In genomic region chr3:98338584-98339041, GRCm38 (mm10) we compare ENCODE assay signal across 8 mouse cellular contexts. TPM values are rescaled to one million over a fixed set of nuclear protein-coding genes. Genes with fewer than 3 reads are reported as not detected.
A peak's percentile ranks its signal among the peaks of the same experiment; 100 is the strongest.
DNase-seq lines count a peak whose midpoint lies in the region; ATAC-seq lines count a peak whose summit lies in the region.

No protein-coding gene starts in this region.

- peak; percentile 42 for DNase-seq in c-Kit-positive CD71-positive TER-119-positive erythroid progenitor cells, embryonic 14.5 days (ENCODE audit: low spot score)
- peak; percentile 37 to 39 for DNase-seq in frontal cortex, postnatal 36 days (ENCODE audit: low spot score in 2 of 2)
- peak; percentile 71 for DNase-seq in induced T-regulatory cell, adult 2 months (ENCODE audit: low read depth)
- DNase-seq in midbrain, embryonic 14.5 days = peak; percentile 63

- peak overlapping the region; percentile 66 for H3K4me3 ChIP-seq in erythroblast, embryonic 14.5 days (replicated peaks)
- H3K4me3 ChIP-seq in limb, embryonic 15.5 days = peak overlapping the region; percentile 62
- H3K4me3 ChIP-seq in midbrain, embryonic 14.5 days (replicated peaks; ENCODE audit: low read depth, low read length) = peak overlapping the region; percentile 56
- peak overlapping the region; percentile 63 for H3K4me3 ChIP-seq in stomach, embryonic 14.5 days (ENCODE audit: low read depth, low read length)

- peak overlapping the region; percentile 83 for H3K4me2 ChIP-seq in limb, embryonic 15.5 days
- peak overlapping the region; percentile 99 for H3K4me2 ChIP-seq in midbrain, embryonic 14.5 days (ENCODE audit: low read length)
- H3K4me2 ChIP-seq in stomach, embryonic 14.5 days (replicated peaks; ENCODE audit: low read depth, low read length) = peak overlapping the region; percentile 92

- no peak for ATAC-seq in erythroblast, adult 5-6 weeks (replicated peaks; ENCODE audit: low FRiP score, poor library complexity, severe bottlenecking)
- ATAC-seq in limb, embryonic 15.5 days (ENCODE audit: insufficient number of reproducible peaks, low FRiP score, low TSS enrichment, low read depth) = no peak
- 0 out of 2 replicates have a peak, but pooled peaks have one; percentile 17 for ATAC-seq in midbrain, embryonic 14.5 days (ENCODE audit: low FRiP score, low TSS enrichment)
- ATAC-seq in stomach, embryonic 14.5 days (ENCODE audit: insufficient number of reproducible peaks, insufficient read depth, low FRiP score, low read depth) = peak; percentile 68

- H3K27ac ChIP-seq in limb, embryonic 15.5 days = peak overlapping the region; percentile 89
- H3K27ac ChIP-seq in midbrain, embryonic 14.5 days (replicated peaks; ENCODE audit: low read depth, low read length) = no peak overlapping the region
- H3K27ac ChIP-seq in stomach, embryonic 14.5 days (ENCODE audit: low read length) = peak overlapping the region; percentile 81

- H3K9me3 ChIP-seq in erythroblast, embryonic 14.5 days (ENCODE audit: control insufficient read depth, low read length) = no peaks in the 10 kb centered on the region
- no peaks in the 10 kb centered on the region for H3K9me3 ChIP-seq in limb, embryonic 15.5 days
- H3K9me3 ChIP-seq in midbrain, embryonic 14.5 days (ENCODE audit: control insufficient read depth, low read length) = no peaks in the 10 kb centered on the region
- H3K9me3 ChIP-seq in stomach, embryonic 14.5 days (ENCODE audit: control insufficient read depth, low read depth, low read length) = no peaks in the 10 kb centered on the region

- H3K36me3 ChIP-seq in erythroblast, embryonic 14.5 days (ENCODE audit: control insufficient read depth) = no peaks in the 10 kb centered on the region; the same call in 1 of the 2 replicates
- H3K36me3 ChIP-seq in limb, embryonic 15.5 days = peaks cover 6% of the 10 kb centered on the region; the same call in 1 of the 2 replicates
- H3K36me3 ChIP-seq in midbrain, embryonic 14.5 days (ENCODE audit: control insufficient read depth, insufficient read depth, low read length) = 0 out of 2 replicates have a peak, but pooled peaks cover 2% of the 10 kb centered on the region
- H3K36me3 ChIP-seq in stomach, embryonic 14.5 days (ENCODE audit: control insufficient read depth, insufficient read depth, low read length) = no peaks in the 10 kb centered on the region

- 2% methylated on average over 15 of the region's 15 CpGs for WGBS in limb, embryonic 15.5 days
- WGBS in midbrain, embryonic 14.5 days = 3% methylated on average over 15 of the region's 15 CpGs
- WGBS in stomach, embryonic 14.5 days = 7% methylated on average over 15 of the region's 15 CpGs

- H3K27me3 ChIP-seq in erythroblast, embryonic 14.5 days (ENCODE audit: control insufficient read depth) = peaks cover 3% of the 10 kb centered on the region; the same call in 1 of the 2 replicates
- no peaks in the 10 kb centered on the region for H3K27me3 ChIP-seq in limb, embryonic 15.5 days
- no peaks in the 10 kb centered on the region for H3K27me3 ChIP-seq in midbrain, embryonic 14.5 days (ENCODE audit: control insufficient read depth, insufficient read depth, low read length)
- H3K27me3 ChIP-seq in stomach, embryonic 14.5 days (ENCODE audit: control insufficient read depth, insufficient read depth, low read length) = no peaks in the 10 kb centered on the region

- peaks cover 35% of the 10 kb centered on the region for H3K4me1 ChIP-seq in erythroblast, embryonic 14.5 days (ENCODE audit: control insufficient read depth)
- H3K4me1 ChIP-seq in limb, embryonic 15.5 days = peaks cover 38% of the 10 kb centered on the region
- peaks cover 29% of the 10 kb centered on the region for H3K4me1 ChIP-seq in midbrain, embryonic 14.5 days (ENCODE audit: control insufficient read depth, insufficient read depth, low read length)
- peaks cover 12% of the 10 kb centered on the region; the same call in 1 of the 2 replicates for H3K4me1 ChIP-seq in stomach, embryonic 14.5 days (ENCODE audit: control insufficient read depth, insufficient read depth, low read length)

- peak overlapping the region; percentile 61; the same call in 1 of the 2 replicates for H3K9ac ChIP-seq in limb, embryonic 15.5 days
- peak overlapping the region; percentile 58 for H3K9ac ChIP-seq in midbrain, embryonic 14.5 days (replicated peaks; ENCODE audit: low read length)
- H3K9ac ChIP-seq in stomach, embryonic 14.5 days (replicated peaks; ENCODE audit: low read depth, low read length) = peak overlapping the region; percentile 48

RNA-seq across cellular contexts. Expression of gene Phgdh, which starts 1.2 kb away (rescaled TPM):
- polyA plus RNA-seq in erythroblast, embryonic 14.5 days (2012) = 3.6 and 3.9 TPM in 2 replicates
- total RNA-seq in erythroblast, adult 5-6 weeks (2015; ENCODE audit: low replicate concordance) = 9.4 and 11.5 TPM in 2 replicates
- total RNA-seq in erythroblast, adult 5-6 weeks (2017; ENCODE audit: low replicate concordance) = 26.4 and 30.0 TPM in 2 replicates
- polyA plus RNA-seq in limb, embryonic 15.5 days (2015; fragmentation: Nextera tagmentation; extraction: Ambion mirVana) = 209 and 213 TPM in 2 replicates
- 146 and 151 TPM in 2 replicates for polyA plus RNA-seq in midbrain, embryonic 14.5 days (2014; fragmentation: Nextera tagmentation; extraction: Ambion mirVana)
- polyA plus RNA-seq in stomach, embryonic 14.5 days (2014; fragmentation: Nextera tagmentation; extraction: Ambion mirVana) = 175 and 193 TPM in 2 replicates

RNA-seq across cellular contexts. Expression of gene Zfp697, which starts 43.6 kb away (rescaled TPM):
- not detected in 2 replicates for polyA plus RNA-seq in erythroblast, embryonic 14.5 days (2012)
- total RNA-seq in erythroblast, adult 5-6 weeks (2015; ENCODE audit: low replicate concordance) = 1.2 TPM in 1 of 2 replicates, not detected in the other
- 0.09 and 0.14 TPM in 2 replicates for total RNA-seq in erythroblast, adult 5-6 weeks (2017; ENCODE audit: low replicate concordance)
- 5.2 and 6.2 TPM in 2 replicates for polyA plus RNA-seq in limb, embryonic 15.5 days (2015; fragmentation: Nextera tagmentation; extraction: Ambion mirVana)
- polyA plus RNA-seq in midbrain, embryonic 14.5 days (2014; fragmentation: Nextera tagmentation; extraction: Ambion mirVana) = 21.3 and 25.5 TPM in 2 replicates
- 9.2 and 10.1 TPM in 2 replicates for polyA plus RNA-seq in stomach, embryonic 14.5 days (2014; fragmentation: Nextera tagmentation; extraction: Ambion mirVana)

RNA-seq across cellular contexts. Expression of gene Hmgcs2, which starts 58.4 kb away (rescaled TPM):
- 0.03 and 0.08 TPM in 2 replicates for polyA plus RNA-seq in erythroblast, embryonic 14.5 days (2012)
- total RNA-seq in erythroblast, adult 5-6 weeks (2015; ENCODE audit: low replicate concordance) = 0.42 TPM in 1 of 2 replicates, not detected in the other
- total RNA-seq in erythroblast, adult 5-6 weeks (2017; ENCODE audit: low replicate concordance) = not detected in 2 replicates
- 2.4 and 2.5 TPM in 2 replicates for polyA plus RNA-seq in limb, embryonic 15.5 days (2015; fragmentation: Nextera tagmentation; extraction: Ambion mirVana)
- polyA plus RNA-seq in midbrain, embryonic 14.5 days (2014; fragmentation: Nextera tagmentation; extraction: Ambion mirVana) = 8.6 and 16.2 TPM in 2 replicates
- 12.2 and 16.1 TPM in 2 replicates for polyA plus RNA-seq in stomach, embryonic 14.5 days (2014; fragmentation: Nextera tagmentation; extraction: Ambion mirVana)

Comparison
In these comparisons a context has a peak if more than half of its experiments do, and no peak if none do; other contexts are left out.
1. ATAC-seq: peak in midbrain, embryonic 14.5 days (single experiment) and stomach, embryonic 14.5 days (single experiment); none in erythroblast, adult 5-6 weeks (single experiment) and limb, embryonic 15.5 days (single experiment).
2. RNA of gene Phgdh, which starts 1.2 kb away (polyA plus RNA-seq): 209 to 213 TPM in limb, embryonic 15.5 days, 175 to 193 TPM in stomach, embryonic 14.5 days and 146 to 151 TPM in midbrain, embryonic 14.5 days; 3.6 to 3.9 TPM in erythroblast, embryonic 14.5 days; every median in the first group is over 10 times any median in the second.
3. Peak in every context shown above with its lines, with median percentiles within 50 percentile points of each other: H3K4me3 ChIP-seq, DNase-seq, H3K4me2 ChIP-seq and H3K9ac ChIP-seq.